Mouse (Mus musculus) heart, postnatal 0 days (tissue): ENCODE results near the gene Gm45799. TPM values are rescaled to one million over a fixed set of nuclear protein-coding genes. Genes with fewer than 3 reads are reported as not detected.

Experiments used
- ATAC-seq: fragments of 200-750 bp; cut with Nextera tagmentation; 2 replicates; pipeline ENCODE4 v1.8.0; 2017; ENCODE audit warnings: low read depth, moderate number of reproducible peaks, moderate library complexity; ENCODE audit not compliant: insufficient read depth
- DNase-seq: peaks from one replicate; pipeline ENCODE4 v3.0.0-alpha.2; 2016; ENCODE audit warnings: low spot score
- H3K27ac ChIP-seq: fragments of 300-500 bp; sonication (generic); 2 replicates; pipeline ENCODE4 v1.5.1; 2014; ENCODE audit warnings: low read depth, mild to moderate bottlenecking
- H3K27me3 ChIP-seq: fragments of 300-500 bp; sonication (generic); 2 replicates; pipeline ENCODE4 v1.6.1; 2014; ENCODE audit warnings: low read length, mixed read lengths; ENCODE audit not compliant: control insufficient read depth, insufficient read depth
- H3K36me3 ChIP-seq: fragments of 300-500 bp; sonication (generic); replicated peaks from 2 replicates; pipeline ENCODE4 v1.6.1; 2014; ENCODE audit warnings: low read length, mixed read lengths; ENCODE audit not compliant: control insufficient read depth, insufficient read depth
- H3K4me1 ChIP-seq: fragments of 300-500 bp; sonication (generic); 2 replicates; pipeline ENCODE4 v1.6.1; 2014; ENCODE audit warnings: antibody characterized with exemption; ENCODE audit not compliant: control insufficient read depth, insufficient read depth
- H3K4me2 ChIP-seq: fragments of 300-500 bp; sonication (generic); 2 replicates; pipeline ENCODE4 v1.6.1; 2014; ENCODE audit warnings: low read depth, mild to moderate bottlenecking, low read length, moderate library complexity
- H3K4me3 ChIP-seq: fragments of 300-500 bp; sonication (generic); 2 replicates; pipeline ENCODE4 v1.5.1; 2014; ENCODE audit warnings: low read depth, low read length
- H3K9ac ChIP-seq: fragments of 300-500 bp; sonication (generic); replicated peaks from 2 replicates; pipeline ENCODE4 v1.6.1; 2014; ENCODE audit warnings: low read depth, low read length, mixed read lengths
- H3K9me3 ChIP-seq: fragments of 300-500 bp; sonication (generic); replicated peaks from 2 replicates; pipeline ENCODE4 v1.6.1; 2016; ENCODE audit warnings: low read length; ENCODE audit not compliant: control insufficient read depth
- CTCF ChIP-seq: IDR thresholded peaks from 2 replicates; pipeline ENCODE4 v1.5.1; 2016; ENCODE audit warnings: antibody characterized with exemption, control low read depth, low read depth
- EP300 ChIP-seq: IDR thresholded peaks from 2 replicates; pipeline ENCODE4 v1.6.1; 2016; ENCODE audit warnings: antibody characterized with exemption, low read depth
- WGBS: fragments of 180-500 bp; shearing (Covaris S2); extraction: QIAGEN DNeasy Blood & Tissue Kit; methylation state at CpG from one replicate; pipeline ENCODE4 v1.1.7; 2014; 5-methylcytosine and 5-hydroxymethylcytosine counted together
- polyA plus RNA-seq: library from polyadenylated mRNA; unstranded; fragments of >200 nt; fragmentation: Nextera tagmentation; extraction: Ambion mirVana; gene quantifications from 2 replicates; pipeline ENCODE4 v1.2.1, GENCODE M21; 2015
- total RNA-seq: library from RNA; depleted of rRNA; stranded (reverse); fragments of >200 nt; gene quantifications from 2 replicates; pipeline ENCODE4 v1.2.3, GENCODE M21; 2014; ENCODE audit warnings: low replicate concordance; rRNA removed

Gm45799 gene
- total and polyA plus RNA-seq, 2 experiments from 2014 or later: 58.4 to 126 TPM

GRCm38 (mm10) chr7:105728701-105729428, 88.5 kb downstream of the Gm45799 start:
- no peak overlapping the region for H3K9ac ChIP-seq
- no peak overlapping the region for H3K27ac ChIP-seq
- WGBS: 73% methylated on average over 6 of the region's 6 CpGs
- ATAC-seq: no peak
- no peaks in the 10 kb centered on the region for H3K27me3 ChIP-seq
- TF ChIP-seq EP300 (no peak), CTCF (no peak)
- no peak overlapping the region for H3K4me2 ChIP-seq
- DNase-seq: no peak
- no peak overlapping the region for H3K4me3 ChIP-seq
- no peaks in the 10 kb centered on the region for H3K9me3 ChIP-seq
- H3K36me3 ChIP-seq: peaks cover 43% of the 10 kb centered on the region
- no peaks in the 10 kb centered on the region for H3K4me1 ChIP-seq

GRCm38 (mm10) chr7:105733836-105734235, 93.5 kb downstream of the Gm45799 start:
- DNase-seq (no peak), ATAC-seq (no peak)
- H3K9me3 ChIP-seq: no peaks in the 10 kb centered on the region
- no peak overlapping the region for H3K27ac ChIP-seq
- H3K4me3 ChIP-seq: no peak overlapping the region
- H3K27me3 ChIP-seq: no peaks in the 10 kb centered on the region
- no peak overlapping the region for H3K9ac ChIP-seq
- peaks cover 13% of the 10 kb centered on the region for H3K4me1 ChIP-seq
- TF ChIP-seq EP300: no peak
- no peak for TF ChIP-seq CTCF
- WGBS: 95% methylated on average over 11 of the region's 11 CpGs
- H3K4me2 ChIP-seq: no peak overlapping the region
- H3K36me3 ChIP-seq: peaks cover 52% of the 10 kb centered on the region

Other genes starting within 250 kb of the Gm45799 start
- gene Fam160a2, start 240.5 kb upstream of the Gm45799 start, total RNA-seq: 19.0 and 33.2 TPM in 2 replicates
- gene Fam160a2, start 240.5 kb upstream of the Gm45799 start, polyA plus RNA-seq: 19.6 and 19.7 TPM in 2 replicates
- not detected in 2 replicates for gene Cnga4, start 236.0 kb upstream of the Gm45799 start, total RNA-seq
- not detected in 2 replicates for gene Cnga4, start 236.0 kb upstream of the Gm45799 start, polyA plus RNA-seq
- gene Cckbr, start 214.8 kb upstream of the Gm45799 start, total RNA-seq: not detected in 2 replicates
- not detected in 2 replicates for gene Cckbr, start 214.8 kb upstream of the Gm45799 start, polyA plus RNA-seq
- 75.4 and 84.2 TPM in 2 replicates for gene Cavin3, start 158.3 kb upstream of the Gm45799 start, total RNA-seq
- gene Cavin3, start 158.3 kb upstream of the Gm45799 start, polyA plus RNA-seq: 78.6 and 79.9 TPM in 2 replicates
- gene Smpd1, start 86.2 kb upstream of the Gm45799 start, total RNA-seq: 159 and 173 TPM in 2 replicates
- 81.0 and 85.3 TPM in 2 replicates for gene Smpd1, start 86.2 kb upstream of the Gm45799 start, polyA plus RNA-seq
- 48.0 and 170 TPM in 2 replicates for gene Apbb1, start 58.9 kb upstream of the Gm45799 start, total RNA-seq
- gene Apbb1, start 58.9 kb upstream of the Gm45799 start, polyA plus RNA-seq: 67.3 and 69.7 TPM in 2 replicates
- 0.38 and 1.0 TPM in 2 replicates for gene Hpx, start 40.4 kb upstream of the Gm45799 start, total RNA-seq
- 0.15 and 0.18 TPM in 2 replicates for gene Hpx, start 40.4 kb upstream of the Gm45799 start, polyA plus RNA-seq
- gene Trim3, start 7.0 kb upstream of the Gm45799 start, total RNA-seq: 32.3 and 56.5 TPM in 2 replicates
- gene Trim3, start 7.0 kb upstream of the Gm45799 start, polyA plus RNA-seq: 18.0 and 18.1 TPM in 2 replicates
- 54.2 and 128 TPM in 2 replicates for gene Timm10b, start 496 bp upstream of the Gm45799 start, total RNA-seq
- 211 and 213 TPM in 2 replicates for gene Timm10b, start 496 bp upstream of the Gm45799 start, polyA plus RNA-seq
- 53.4 and 80.4 TPM in 2 replicates for gene Arfip2, start 136 bp upstream of the Gm45799 start, total RNA-seq
- gene Arfip2, start 136 bp upstream of the Gm45799 start, polyA plus RNA-seq: 31.7 and 32.9 TPM in 2 replicates
- 0.04 and 1.9 TPM in 2 replicates for gene Dnhd1, start 10.3 kb downstream of the Gm45799 start, total RNA-seq
- 0.03 and 0.36 TPM in 2 replicates for gene Dnhd1, start 10.3 kb downstream of the Gm45799 start, polyA plus RNA-seq
- 228 and 240 TPM in 2 replicates for gene Ilk, start 96.0 kb downstream of the Gm45799 start, total RNA-seq
- gene Ilk, start 96.0 kb downstream of the Gm45799 start, polyA plus RNA-seq: 272 and 276 TPM in 2 replicates
- 17.9 and 21.8 TPM in 2 replicates for gene Rrp8, start 96.8 kb downstream of the Gm45799 start, total RNA-seq
- gene Rrp8, start 96.8 kb downstream of the Gm45799 start, polyA plus RNA-seq: 15.5 and 17.1 TPM in 2 replicates
- 108 and 159 TPM in 2 replicates for gene Taf10, start 103.8 kb downstream of the Gm45799 start, total RNA-seq
- 80.1 and 88.4 TPM in 2 replicates for gene Taf10, start 103.8 kb downstream of the Gm45799 start, polyA plus RNA-seq
- gene Tpp1, start 111.7 kb downstream of the Gm45799 start, total RNA-seq: 89.7 and 99.9 TPM in 2 replicates
- gene Tpp1, start 111.7 kb downstream of the Gm45799 start, polyA plus RNA-seq: 54.8 and 61.2 TPM in 2 replicates
- gene Dchs1, start 147.1 kb downstream of the Gm45799 start, total RNA-seq: 19.3 and 27.2 TPM in 2 replicates
- gene Dchs1, start 147.1 kb downstream of the Gm45799 start, polyA plus RNA-seq: 1.9 and 2.1 TPM in 2 replicates
- gene Mrpl17, start 170.5 kb downstream of the Gm45799 start, total RNA-seq: 18.6 and 46.1 TPM in 2 replicates
- gene Mrpl17, start 170.5 kb downstream of the Gm45799 start, polyA plus RNA-seq: 207 and 217 TPM in 2 replicates